Mouse (Mus musculus): Measurements from ENCODE around the gene 2010111I01Rik.

DNA sequence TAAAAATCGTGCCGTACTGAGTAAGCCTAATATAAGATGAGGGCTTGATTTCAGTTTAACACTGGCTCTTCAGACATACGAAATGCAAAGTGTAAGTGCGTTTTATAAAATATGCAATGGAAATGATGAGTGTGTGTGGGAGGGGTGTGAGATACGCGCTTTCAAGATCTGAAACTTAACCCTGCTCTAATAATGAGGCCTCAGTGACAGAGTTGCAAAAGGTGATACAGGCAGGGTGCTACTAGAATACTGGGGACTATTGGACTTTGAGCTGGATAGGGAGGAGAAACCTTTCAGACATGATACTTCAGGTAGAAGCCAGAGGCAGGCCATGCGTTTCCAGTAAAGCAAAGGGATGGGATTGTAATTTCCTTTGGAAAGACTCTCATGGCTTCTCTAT, 273.4 kb downstream of the 2010111I01Rik start:
- TF ChIP-seq CTCF (IDR thresholded peaks at IDR 0.05) (no peak), POLR2A (IDR thresholded peaks at IDR 0.05; ENCODE audit: insufficient read depth, low read depth, low read length) (no peak), EP300 (IDR thresholded peaks at IDR 0.05; ENCODE audit: insufficient read depth, low read depth, low read length) (no peak)

Data from heart, adult 2 months (tissue).